Mouse (Mus musculus) E14TG2a.4 (cell line): ENCODE measurements around the gene Asb2.

Experiments
- CTCF ChIP-seq: conservative IDR thresholded peaks from 2 replicates; pipeline ENCODE4 v1.5.1; 2014; ENCODE audit warnings: low read length
- POU5F1 ChIP-seq: IDR thresholded peaks from 2 replicates; pipeline ENCODE4 v1.6.1; 2014; ENCODE audit warnings: low read length, borderline replicate concordance

- no peak for TF ChIP-seq CTCF
- TF ChIP-seq POU5F1 = no peak
These were observed 5.0 kb upstream of the Asb2 start for GRCm38 (mm10) chr12:103360812-103361211.
